Mouse (Mus musculus) liver, embryonic 14.5 days (tissue): ENCODE measurements around the gene Prkcb.

Experiments used
- CTCF ChIP-seq: IDR thresholded peaks from 2 replicates; pipeline ENCODE4 v1.5.1; 2016; ENCODE audit warnings: antibody characterized with exemption, low read depth, control low read depth
- EP300 ChIP-seq: IDR thresholded peaks from 2 replicates; pipeline ENCODE4 v1.6.1; 2016; ENCODE audit warnings: antibody characterized with exemption, low read depth

GRCm38 (mm10) chr7:122631151-122631550 lies 342.6 kb downstream of the Prkcb start:
- TF ChIP-seq CTCF (no peak), EP300 (no peak)
